Mouse (Mus musculus) right cerebral cortex, adult 18-20 months (tissue): ENCODE measurements around the gene Bbs1.
"Not testable (repeated sequence)": the region's sequence is repeated elsewhere in the genome, so short reads cannot be mapped to it uniquely, and the experiment has no call there.

Experiments used
- DNase-seq: peaks from one replicate; pipeline ENCODE4 v3.0.0; 2022; ENCODE audit warnings: mixed read lengths

Gene Bbs1

GRCm38 (mm10) chr19:4905979-4906794 is at the start of gene Bbs1:
Bbs1 (minus strand) TSS chr19:4906628.
- DNase-seq, result peak; percentile 78

DNA sequence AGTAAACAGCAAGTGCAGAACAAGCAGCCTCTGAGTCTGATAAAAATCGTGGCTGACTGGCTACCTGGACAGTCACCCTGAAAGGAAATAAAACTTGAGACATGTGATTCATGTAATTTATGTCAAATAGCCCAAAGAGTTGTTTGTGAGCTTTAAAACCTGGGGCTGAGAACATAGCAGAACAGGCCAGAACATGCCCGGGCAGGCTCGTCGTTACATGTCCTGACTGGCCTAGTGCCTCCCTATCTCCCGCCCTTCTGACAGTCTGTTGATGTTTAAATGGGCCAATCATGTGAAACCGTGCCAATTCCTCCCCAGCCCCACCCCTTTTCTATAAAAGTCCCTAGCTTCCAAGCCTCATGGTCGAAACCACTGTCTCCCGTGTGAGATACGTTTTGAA is 42.2 kb upstream of the Bbs1 start:
- not testable (repeated sequence) for DNase-seq

DNA sequence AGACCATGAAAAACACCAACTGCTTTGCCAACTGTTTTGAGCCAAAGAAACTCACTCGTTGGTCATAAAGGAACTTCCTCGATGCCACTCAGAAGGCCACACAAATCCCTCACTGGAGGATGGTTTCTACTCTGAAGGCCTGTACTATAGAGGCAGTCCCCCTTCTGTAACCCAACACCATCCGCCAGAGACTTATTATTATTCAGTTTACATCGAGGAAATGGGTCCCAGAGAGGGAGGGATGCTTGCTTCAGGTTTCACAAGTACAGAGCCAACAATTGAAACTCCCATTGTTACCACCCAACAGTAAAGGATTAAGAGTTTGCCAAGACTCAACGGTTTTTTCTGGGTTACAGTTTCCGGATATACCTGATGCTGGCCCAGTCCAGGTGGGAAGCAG is 39.1 kb upstream of the Bbs1 start:
- DNase-seq, result no peak

GRCm38 (mm10) chr19:4943253-4943588 is 36.8 kb upstream of the Bbs1 start:
- peak; percentile 23 for DNase-seq

DNA sequence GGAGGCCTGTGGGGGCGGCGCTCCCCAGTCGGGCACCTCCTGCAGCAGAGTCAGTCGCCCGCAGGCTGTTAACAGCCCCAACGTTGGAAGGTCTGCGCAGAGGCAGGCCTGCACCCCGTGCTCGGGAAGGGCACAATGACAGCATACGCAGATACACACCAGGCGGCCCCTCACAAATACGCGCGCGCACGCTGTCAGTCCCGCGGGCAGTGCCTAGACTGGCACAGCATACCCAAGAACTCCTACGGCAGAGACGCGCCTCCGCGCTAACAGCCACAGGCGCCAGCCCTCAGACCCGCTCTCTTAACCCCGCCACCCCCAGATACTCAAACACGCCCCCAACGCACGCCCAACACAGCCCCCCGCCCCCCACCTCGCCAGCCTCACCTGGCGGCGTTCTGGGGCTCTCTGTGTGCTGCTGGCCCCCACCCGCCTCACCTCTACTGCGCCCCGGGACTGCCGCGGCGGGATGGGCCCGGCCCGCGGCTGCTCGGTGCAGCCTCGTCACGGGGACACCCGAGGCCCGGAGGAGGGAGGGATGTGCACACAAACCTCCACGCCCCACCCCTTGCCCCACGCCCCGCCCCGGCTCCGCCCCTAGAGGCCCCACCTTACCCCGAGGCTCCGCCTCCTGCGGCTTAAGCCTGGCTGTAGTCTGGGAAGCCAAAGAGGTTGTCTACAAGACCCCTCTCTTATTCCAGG is 36.3 kb upstream of the Bbs1 start, which contains the start of gene Peli3:
Gene Peli3, minus strand, starts transcription at position 577 of the 702 bp plus-strand sequence.
- DNase-seq, result peak; percentile 86

GRCm38 (mm10) chr19:4937444-4938310 is 31.2 kb upstream of the Bbs1 start:
- no peak for DNase-seq

- DNase-seq, result no peak
These were observed 30.5 kb upstream of the Bbs1 start for GRCm38 (mm10) chr19:4936896-4937295.

DNA sequence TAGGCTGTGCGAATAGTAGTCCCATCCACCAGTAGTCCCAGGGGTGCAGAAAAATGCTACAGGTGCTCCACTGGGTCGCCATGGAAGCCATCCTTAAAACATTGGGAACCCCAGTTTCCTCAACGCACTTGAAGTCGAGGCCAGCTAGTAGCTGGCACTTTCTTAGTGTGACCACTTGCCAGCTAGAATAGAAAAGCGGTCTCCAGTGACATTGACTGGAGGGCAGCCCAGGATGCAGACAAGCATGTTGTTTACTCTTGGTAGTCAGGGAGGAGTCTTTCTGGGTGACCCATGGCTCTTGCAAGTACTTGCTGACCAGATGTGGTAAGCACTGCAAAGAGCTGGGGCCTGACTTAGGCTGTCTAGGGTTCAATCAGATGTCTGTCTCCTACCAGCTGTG is 22.4 kb upstream of the Bbs1 start:
- no peak for DNase-seq

DNA sequence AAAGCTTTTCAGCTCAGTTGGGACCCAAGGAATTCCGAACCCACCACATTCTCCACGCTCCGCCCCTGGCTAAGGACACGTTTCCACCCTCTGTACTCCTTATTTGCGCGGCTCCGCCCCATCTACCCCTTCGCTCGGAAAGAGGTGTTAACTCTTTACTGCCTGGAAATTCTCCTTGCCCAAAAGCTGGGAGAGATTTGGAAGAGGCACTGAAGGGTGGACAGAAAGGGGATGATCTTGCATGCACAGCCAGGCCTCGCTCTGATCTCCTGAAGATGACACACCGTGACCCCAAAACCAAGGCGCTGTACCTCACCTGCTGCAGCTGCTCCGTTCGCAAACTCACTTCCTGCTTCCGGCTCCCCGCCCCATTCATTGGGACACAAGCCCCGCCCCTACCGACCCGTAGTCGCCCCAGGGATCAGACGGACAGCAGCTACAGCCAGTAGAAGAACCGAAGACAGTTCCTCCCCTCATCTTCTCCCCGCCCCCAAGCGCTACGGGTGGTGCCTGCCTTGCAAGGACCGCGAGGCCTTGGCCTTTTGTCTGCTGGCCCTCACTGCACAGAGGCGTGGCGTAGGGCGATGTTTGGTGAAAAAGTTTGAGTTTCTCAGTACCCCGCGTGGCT is 21.6 kb upstream of the Bbs1 start, which contains the start of gene Dpp3:
Gene Dpp3, minus strand, starts transcription at position 384 of the 628 bp plus-strand sequence.
- DNase-seq, result peak; percentile 98

- no peak for DNase-seq
These were observed 18.9 kb upstream of the Bbs1 start for GRCm38 (mm10) chr19:4925121-4925860.

- DNase-seq, result no peak
These were observed 13.2 kb upstream of the Bbs1 start for GRCm38 (mm10) chr19:4919652-4920051.

- no peak for DNase-seq
These were observed 10.4 kb upstream of the Bbs1 start for GRCm38 (mm10) chr19:4916827-4917226.

DNA sequence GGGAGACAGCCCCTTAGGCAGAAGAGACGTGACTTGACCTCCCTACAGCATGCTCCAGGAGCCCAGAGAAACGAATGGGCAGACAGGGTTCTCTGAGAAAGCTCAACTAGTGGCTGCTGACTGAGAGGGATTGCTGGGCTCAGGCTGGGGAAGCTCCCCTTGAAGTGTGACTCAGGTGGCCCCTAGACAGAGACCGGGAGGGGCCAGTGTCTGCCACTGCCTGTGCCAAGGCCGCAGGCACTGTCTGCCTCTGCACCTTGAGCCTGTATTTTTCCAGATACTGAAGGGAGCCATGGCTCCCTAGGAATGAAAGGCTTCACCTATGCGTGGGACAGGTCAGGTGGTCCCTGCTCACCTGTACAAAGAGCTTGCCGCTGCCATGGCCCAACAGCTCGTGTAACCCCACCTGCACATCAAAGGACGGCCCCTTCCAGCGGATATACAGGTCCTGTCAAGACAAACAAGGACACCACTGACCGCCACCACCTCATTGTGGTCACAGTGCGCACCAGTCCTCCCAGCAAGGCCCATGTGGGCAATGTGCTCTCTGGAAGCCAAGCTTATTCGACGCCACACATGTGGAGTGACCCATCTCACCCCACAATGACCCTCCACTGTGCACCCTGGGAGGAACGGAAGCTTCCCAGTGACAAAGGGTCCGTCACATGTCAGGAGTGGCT is 9.6 kb upstream of the Bbs1 start:
- no peak for DNase-seq

DNA sequence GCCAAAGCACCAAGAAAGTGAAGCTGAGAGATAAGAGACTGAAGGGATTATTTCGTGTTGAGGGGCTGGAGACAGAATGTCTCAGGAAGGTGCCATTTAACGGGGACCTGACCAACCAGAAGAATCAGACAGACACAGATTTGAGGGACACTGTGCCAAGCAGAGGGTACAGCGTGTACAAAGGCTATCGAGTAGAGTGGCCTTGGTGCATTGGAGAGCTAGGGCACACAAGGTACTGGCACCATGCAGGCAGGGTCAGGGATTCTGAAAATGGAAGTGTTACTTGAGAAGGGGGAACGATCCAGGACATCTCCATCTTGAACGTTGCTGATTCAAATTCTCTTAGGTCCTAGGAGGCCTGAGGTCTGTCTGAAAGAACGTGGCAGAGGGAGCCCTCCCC is 2.9 kb upstream of the Bbs1 start:
- DNase-seq, result no peak

- no peak for DNase-seq
These were observed 1.7 kb upstream of the Bbs1 start for GRCm38 (mm10) chr19:4908107-4908506.

- no peak for DNase-seq
These were observed 6.5 kb downstream of the Bbs1 start for GRCm38 (mm10) chr19:4899888-4900287.

DNA sequence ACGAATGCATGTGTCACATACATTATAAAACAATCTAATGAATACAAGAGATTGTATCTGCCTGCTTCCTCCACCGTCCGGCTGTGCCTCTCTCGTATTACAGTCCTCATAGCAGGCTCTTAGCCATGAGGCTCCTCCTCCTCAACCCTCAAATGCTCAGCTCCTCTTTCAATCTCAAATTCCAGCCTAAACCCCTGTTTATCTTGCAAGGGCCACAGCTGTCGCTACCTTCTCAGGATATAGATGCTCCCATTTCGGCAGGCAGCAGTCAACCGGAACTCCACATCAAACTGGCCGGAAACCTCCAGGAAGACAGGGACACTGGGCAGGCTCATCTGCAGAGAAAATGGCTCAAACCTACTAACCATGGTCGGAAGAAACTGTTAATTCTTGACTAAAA is 7.5 kb downstream of the Bbs1 start:
- DNase-seq, result no peak

DNA sequence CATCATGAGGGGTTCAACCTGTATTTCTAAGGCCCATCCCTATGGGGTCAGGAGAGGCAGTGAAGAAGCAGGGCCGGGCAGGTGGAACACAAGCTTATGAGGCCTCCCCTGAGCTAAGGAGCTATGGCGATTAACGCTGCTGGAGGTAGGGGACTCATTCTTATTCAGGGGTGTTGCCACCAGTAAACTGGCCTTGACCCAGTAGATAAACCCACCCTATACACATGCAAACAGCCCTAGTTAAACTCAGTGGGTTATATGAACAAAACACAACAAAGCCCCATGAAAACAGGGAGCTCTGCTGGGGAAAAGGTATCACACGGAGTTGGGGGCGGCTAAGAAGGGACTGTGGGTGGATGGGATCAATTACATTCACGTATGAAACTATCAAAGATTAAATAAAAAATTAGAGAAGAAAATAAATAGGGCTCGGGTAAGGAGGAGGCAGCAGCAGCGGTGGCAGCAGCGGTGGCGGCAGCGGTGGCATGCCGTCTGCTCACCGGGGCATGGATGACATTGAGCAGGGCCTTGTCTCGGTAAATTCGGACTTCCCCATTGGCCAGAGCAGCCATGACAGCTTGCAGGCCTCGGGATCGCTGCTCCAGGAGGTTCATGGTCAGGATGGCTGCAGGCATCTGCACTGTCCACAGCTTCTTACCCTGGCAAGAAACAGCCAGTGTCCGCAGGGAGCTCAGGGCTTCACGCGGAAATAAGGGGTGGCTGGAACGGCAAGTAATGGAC is 9.5 kb downstream of the Bbs1 start:
- DNase-seq, result no peak

DNA sequence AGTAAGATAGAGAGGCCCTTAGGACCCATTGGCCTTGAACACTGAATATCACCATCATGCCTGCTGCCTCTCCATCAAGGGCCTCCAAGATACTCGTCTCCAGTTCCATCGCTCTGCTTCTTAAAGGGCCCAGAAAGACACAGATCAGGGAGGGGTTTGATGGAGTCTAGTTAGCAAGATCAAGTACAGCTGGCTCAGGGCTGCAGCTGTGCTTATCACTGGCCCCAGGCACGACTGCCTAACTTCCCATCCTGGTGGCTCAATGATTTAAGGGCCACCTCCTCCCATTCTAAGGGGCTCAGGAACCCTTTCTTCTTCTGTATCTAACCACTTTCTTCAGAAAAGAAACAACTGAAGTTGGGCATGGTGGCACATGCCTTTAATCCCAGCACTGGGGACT is 14.6 kb downstream of the Bbs1 start:
- DNase-seq, result no peak

GRCm38 (mm10) chr19:4889791-4890190 is 16.6 kb downstream of the Bbs1 start:
- no peak for DNase-seq

DNA sequence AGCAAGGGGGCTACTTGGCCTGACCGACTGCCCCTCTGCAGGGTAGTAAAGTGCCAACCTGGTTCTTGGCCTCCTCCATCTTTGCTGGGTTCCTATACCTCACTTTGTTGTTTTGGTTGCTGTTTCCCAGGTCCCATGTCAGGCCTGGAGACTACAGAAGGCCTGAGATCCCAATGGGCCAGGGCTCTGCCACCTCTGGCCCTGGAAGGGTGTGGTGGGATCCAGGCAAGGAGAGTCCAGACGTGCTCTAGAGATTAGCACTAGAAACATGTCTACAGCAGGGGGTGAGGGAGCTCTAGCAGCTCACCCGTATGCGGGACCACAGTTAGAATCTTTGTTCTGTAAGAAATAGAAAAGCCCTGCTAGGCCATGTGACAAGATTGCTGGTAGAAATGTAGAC is 22.5 kb downstream of the Bbs1 start:
- no peak for DNase-seq
